Mouse (Mus musculus) brain, embryonic 18.5 days (tissue): ENCODE measurements at regions not wholly inside any gene's neighbourhood (a gene's known extent, or its start where the extent isn't known, plus 50 kb on each side); places are given as distances from the start of the nearest gene placed in this dataset.
A peak's percentile ranks its signal among the peaks of the same experiment; 100 is the strongest.
"Not testable (repeated sequence)": the region's sequence is repeated elsewhere in the genome, so short reads cannot be mapped to it uniquely, and the experiment has no call there.

ENCODE experiments used
- DNase-seq: peaks from one replicate; pipeline ENCODE4 v3.0.0-alpha.2; 2012; ENCODE audit warnings: low read depth, low spot score

GRCm38 (mm10) chr3:79002173-79002848 lies 284.0 kb downstream of the Rapgef2 start:
- no peak for DNase-seq

DNA sequence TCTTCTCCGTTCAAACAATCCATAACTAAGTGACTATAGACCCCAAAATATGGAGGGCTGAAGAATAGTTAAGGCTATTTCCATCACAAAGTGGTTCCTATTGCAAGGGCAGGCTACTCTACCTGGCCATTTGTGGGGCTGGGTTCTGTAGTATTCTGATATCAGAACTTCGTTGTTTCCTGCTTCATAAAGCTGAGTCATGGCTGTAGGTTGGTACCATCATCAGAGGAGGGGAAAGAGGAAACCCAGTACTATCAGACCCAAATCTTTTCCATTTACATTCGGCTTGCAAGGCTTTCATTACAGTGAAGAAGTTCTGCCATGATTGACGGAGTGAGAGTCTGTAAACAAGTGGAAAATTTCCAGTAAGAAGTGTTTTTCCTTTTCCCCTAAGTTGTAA lies 284.6 kb downstream of the Rapgef2 start:
- no peak for DNase-seq

- DNase-seq: no peak
Measured at GRCm38 (mm10) chr3:79000293-79000692, 286.0 kb downstream of the Rapgef2 start.

GRCm38 (mm10) chr3:78999803-79000202 lies 286.5 kb downstream of the Rapgef2 start:
- DNase-seq: no peak

DNA sequence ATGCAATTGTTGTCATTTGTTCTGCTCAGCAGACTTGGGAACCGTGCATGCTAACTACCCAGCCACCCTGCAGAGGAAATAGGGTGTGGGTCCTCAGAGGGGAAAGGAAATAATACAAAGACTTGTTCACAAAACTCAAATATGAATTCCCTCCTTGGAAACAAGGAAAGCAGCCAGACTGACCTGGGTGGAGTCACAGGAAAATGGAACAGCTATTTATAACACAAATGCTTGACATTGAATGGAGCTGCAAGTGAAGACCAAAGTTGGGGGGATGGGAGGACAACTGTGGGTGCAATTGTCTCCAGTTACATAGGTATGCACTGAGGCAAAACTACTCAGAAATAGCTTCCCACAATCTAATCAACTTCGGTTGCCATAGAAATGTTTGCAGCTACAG lies 298.2 kb downstream of the Rapgef2 start:
- no peak for DNase-seq

DNA sequence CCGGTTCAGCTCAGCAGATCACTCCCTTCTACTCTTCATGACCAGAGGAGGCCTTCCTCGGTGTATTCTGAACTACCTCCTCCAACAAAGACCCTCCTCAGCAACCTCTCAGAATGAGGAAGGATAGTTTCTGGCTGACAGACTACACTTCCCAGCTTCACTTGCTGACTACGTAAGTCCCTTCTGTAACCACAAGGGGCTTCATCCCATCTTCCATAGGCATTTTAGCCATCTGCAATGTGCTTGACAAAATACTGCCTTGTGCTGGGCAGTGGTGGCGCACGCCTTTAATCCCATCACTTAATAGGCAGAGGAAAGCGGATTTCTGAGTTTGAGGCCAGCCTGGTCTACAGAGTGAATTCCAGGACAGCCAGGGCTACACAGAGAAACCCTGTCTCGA lies 299.6 kb downstream of the Rapgef2 start:
- no peak for DNase-seq

DNA sequence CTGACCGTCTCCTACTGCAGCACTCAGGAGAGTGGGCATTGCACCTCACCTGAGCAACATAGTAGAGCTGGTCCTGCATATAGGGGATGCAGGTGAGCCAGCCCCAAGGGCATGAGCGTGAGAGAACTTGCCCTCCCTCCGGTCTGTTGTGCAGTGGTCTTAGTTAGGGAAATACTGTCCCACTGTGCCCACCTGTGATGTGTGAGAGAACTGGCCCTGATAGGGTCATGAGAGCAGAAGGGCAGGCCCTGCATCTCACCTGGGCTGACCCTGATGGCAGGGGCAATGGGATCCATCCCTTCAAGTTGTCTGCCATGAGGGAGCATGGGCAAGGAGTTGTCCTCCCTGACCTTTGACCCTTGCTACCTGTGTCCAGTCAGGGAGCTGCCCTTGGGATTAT lies 305.3 kb downstream of the Rapgef2 start:
- DNase-seq: no peak

DNA sequence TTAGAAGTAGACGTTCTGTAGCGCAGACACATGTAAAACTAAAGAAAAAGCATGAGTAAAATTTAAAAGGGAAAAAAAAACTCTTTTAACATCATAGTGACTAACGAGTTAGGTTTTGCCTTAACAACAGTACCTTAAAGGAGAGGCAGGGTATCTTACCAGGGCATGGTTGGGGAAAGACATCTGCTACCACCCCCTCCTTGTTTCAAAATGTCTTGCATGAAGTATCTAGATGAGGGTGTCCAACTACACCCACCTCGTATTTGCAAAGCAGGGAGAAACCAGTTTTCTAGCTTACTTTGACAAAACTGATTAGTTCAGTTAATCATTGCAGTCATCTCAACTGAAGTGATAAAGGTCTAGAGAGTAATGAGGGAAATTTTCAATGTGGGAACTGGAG lies 307.5 kb downstream of the Rapgef2 start:
- DNase-seq: no peak

DNA sequence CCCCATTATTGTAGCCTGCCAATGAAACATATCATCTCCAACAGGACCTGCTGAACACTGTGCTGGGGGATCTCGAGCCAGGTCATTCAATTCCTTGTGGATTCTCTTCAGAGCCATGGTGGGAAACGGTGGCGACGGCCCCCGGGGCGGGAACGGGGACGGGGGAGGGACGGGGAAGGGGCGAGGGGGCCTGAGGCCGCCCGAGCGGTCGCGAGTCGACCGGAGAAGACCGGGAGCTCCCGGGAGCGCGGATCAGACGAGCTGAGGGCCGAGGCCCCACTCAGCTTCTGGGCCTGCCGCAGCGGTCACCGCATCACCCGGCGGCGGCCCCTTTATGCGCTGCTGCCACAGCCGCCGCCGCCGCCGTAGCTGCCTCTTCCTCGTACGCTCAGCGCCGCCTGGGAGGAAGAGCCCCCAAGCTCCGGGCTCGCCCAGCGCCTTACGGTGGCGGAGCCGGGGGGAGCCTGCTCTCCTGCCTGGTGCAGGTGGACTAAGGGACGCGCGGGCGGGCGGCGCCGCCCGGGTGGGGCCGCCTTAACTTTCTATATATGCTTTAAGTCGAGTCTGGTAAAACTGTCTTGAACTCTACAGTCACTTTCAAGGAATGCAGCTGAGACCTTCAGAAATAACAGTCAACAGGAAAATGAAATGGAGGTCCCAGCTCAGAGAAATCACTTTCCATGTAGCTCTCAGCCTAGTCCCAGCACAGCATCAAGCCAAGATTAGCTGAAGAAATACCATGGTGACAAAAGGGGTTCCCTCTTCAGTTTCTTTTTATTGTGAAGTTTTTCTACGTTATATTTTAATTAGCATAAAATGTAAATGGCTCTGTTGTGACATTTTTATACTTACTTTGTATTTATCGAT lies 319.4 kb downstream of the Rapgef2 start:
- not testable (repeated sequence) for DNase-seq

- no peak for DNase-seq
Measured at GRCm38 (mm10) chr3:78964231-78964858, 322.0 kb downstream of the Rapgef2 start.

- DNase-seq: peak; percentile 28
Measured at GRCm38 (mm10) chr3:78958781-78959180, 327.5 kb downstream of the Rapgef2 start.

GRCm38 (mm10) chr3:78955364-78955763 lies 331.0 kb downstream of the Rapgef2 start:
- no peak for DNase-seq

DNA sequence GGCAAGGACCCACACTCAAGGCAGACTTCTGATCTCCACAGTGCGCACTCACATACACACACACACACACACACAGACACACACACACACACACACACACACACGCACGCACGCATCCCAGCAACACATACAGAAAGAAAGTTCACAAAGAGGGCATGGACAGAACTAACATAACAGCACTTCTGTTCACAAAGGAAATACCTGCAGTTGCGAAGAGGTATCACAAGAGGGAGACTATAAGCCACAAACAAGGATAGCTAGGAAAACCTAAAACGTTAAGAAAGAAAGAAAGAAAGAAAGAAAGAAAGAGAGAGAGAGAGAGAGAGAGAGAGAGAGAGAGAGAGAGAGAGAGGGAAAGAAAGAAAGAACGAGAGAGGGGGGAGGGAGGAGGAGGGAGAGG lies 336.9 kb downstream of the Rapgef2 start:
- DNase-seq: not testable (repeated sequence)

GRCm38 (mm10) chr3:78948700-78949099 lies 337.6 kb downstream of the Rapgef2 start:
- DNase-seq: no peak

- DNase-seq: no peak
Measured at GRCm38 (mm10) chr3:78948171-78948570, 338.1 kb downstream of the Rapgef2 start.

GRCm38 (mm10) chr3:78947183-78947582 lies 339.1 kb downstream of the Rapgef2 start:
- no peak for DNase-seq

GRCm38 (mm10) chr3:78944185-78944584 lies 342.1 kb downstream of the Rapgef2 start:
- no peak for DNase-seq

DNA sequence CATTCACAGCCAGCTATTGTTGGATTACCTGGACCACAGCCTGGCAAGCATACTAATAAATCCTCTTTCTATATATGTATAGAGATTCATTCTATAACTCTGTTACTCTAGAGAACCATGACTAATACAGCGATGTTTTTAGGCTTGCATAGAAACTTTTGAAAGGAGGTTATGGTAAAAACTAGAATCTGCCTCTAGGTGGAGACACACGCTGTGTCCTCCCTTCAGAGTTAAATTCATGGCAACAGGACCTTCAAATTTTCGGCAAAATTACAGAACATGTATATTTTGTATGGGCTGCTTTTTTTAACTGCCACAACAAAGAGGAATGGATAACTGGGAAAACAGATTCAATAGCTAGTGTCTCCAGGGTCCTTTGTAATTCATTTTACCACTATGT lies 353.3 kb downstream of the Rapgef2 start:
- no peak for DNase-seq

DNA sequence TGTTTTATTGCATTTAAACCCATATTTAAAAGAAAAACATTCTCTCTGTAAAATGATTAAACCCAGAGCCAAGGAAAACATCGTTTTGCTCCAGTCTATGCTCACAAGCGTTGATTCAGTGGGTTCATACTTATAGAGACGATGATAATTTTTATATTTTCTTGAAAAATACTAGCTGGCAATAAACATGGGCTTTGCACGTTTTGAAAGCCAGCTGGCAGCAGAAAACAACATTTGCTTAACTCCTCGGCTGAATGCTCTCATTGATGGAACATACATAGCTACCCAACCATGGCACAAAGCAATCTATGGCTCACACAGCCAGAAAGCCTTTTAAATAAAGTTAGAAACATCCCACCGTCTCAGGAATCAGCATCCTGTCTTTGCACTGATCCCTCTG lies 366.5 kb downstream of the Rapgef2 start:
- DNase-seq: peak; percentile 34

DNA sequence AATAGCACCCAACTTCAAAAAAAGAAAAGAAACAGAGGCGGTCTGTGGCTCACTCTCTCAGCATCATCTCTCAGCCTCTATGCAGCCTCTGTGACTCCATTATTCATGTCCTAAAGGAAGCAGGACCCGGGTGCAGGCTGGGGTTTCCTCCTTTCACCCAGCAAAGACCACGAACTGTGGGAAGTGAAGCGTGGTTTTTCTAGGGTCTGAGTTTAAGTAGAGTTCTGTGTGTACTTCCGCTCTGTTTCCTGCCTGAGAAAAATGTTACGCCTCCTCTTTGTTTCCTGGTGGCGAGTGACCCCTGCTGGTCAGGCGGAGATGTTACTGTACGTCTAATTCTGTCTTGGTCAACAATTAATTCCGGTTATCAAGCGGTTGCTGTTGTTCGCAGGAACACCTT lies 366.9 kb downstream of the Rapgef2 start:
- peak; percentile 47 for DNase-seq

- no peak for DNase-seq
Measured at GRCm38 (mm10) chr3:78908196-78908844, 378.0 kb downstream of the Rapgef2 start.

GRCm38 (mm10) chr3:78907778-78908177 lies 378.5 kb downstream of the Rapgef2 start:
- DNase-seq: no peak
